Mouse (Mus musculus): ENCODE measurements around the gene Tex14.
"Not testable (repeated sequence)": the region's sequence is repeated elsewhere in the genome, so short reads cannot be mapped to it uniquely, and the experiment has no call there.

Tex14 gene

DNA sequence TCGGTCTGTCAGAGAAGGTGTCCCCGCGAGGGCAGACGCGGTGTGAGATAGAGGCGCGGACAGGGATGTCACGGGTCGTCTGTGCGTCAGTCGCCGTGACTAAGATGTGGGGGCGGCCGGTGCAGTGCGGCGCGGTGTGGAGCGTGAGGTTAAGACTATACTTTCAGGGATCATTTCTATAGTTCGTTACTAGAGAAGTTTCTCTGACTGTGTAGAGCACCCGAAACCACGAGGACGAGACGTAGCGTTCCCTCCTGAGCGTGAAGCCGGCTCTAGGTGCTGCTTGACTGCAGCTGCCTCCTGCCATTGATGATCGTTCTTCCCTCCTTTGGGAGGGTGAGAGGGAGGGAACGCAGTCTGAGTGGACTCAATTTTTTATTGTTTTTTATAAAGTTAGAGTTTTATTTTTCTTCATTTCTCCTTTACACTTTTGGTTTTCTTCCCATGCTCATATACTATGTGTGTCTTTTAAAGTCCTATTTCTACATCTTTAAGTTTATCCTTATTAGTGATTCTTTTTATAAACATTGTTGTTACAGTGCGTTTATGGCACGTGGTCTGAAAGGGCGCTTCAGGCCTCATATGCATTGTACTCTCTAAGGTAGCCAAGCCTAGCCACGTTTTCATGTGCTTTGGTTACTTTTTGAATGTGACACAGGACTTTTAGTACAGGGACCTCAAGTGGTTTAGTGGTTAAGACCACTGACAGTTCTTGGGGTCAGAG is 43.8 kb downstream of the Tex14 start:
- DNase-seq = peak; percentile 81

DNA sequence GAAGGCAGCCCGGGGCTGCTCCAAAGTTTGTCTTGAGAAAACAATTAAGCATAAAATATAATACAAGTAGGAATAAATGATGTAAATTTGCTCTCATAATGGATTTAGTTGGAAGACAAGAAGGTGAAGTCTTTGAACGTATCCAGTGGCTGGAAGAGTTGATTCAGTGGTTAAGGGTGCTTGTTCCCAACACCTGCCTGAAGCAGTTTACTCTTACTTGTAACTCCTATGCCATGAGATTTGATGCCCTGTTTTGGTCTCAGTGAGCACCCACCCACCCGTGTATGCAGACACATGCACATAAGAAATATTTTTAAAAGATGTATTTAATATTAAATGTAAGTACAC is 44.3 kb downstream of the Tex14 start:
- DNase-seq = no peak

DNA sequence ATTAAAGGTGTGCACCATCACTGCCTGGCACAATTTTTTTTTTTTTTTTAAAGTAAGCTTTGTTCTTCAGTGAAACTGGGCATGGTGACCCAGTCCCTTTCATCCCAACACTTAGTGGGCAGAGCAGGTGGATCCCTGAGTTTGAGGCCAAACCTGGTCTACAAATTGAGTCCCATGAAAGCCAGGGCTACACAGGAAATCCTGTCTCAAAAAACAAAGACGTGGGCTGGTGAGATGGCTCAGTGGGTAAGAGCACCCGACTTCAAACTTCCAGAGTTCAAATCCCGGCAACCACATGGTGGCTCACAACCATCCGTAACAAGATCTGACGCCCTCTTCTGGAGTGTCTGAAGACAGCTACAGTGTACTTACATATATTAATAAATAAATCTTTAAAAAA is 45.0 kb downstream of the Tex14 start:
- DNase-seq = not testable (repeated sequence)

DNA sequence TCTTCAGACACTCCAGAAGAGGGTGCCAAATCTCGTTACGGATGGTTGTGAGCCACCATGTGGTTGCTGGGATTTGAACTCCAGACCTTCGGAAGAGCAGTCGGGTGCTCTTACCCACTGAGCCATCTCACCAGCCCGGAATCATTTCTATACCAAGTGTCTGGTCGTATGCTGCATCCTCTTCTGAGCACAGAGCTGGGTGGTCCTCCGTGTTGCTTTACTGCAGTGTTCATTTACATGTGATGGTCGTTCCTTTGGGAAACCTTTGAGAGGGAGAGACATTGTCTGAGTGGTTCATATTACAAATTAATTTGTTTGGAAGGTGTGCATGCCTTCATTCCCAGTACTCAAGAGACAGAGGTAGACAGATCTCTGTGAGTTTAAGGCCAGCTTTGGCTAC is 47.9 kb downstream of the Tex14 start:
- DNase-seq = not testable (repeated sequence)

DNA sequence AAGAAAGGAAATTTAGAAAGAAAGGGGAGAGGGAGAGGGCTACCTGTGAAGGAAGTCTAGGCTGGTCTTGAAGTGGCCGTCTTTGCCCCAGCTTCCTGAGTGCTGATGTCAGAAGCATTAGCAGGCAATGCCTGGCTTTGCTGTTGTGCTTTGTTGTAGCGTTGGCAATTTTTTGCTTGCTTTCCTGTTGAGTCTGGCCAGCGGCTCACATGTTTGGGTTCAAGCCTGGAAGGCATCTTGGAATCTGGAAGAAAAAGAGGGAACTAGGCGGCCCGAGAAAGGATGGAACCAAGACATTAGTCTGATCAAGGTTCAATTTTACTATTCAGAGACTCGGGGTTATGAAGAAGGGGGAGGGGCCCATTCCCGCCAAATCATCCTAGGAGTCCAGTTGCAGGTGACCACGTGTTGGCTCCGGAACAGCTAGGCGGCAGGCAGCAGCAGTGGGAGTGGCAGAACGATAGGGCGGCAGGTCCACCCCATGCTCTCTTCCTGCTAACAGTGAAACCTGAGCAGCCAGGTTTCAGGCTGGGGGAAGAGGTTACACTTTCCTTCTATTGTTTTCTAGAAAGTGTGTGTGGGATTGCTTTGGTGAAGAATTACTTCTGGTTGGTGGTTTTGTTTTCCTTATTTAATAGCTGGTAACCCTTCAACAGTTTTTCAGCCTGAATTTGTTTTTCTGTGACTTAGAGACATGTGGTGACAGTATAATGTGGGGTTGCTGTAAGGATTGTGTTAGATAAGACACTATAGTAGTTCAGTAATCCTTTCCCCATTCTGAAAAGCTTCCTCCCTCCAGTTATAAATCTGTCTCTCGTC is 48.6 kb downstream of the Tex14 start:
- DNase-seq = no peak

DNA sequence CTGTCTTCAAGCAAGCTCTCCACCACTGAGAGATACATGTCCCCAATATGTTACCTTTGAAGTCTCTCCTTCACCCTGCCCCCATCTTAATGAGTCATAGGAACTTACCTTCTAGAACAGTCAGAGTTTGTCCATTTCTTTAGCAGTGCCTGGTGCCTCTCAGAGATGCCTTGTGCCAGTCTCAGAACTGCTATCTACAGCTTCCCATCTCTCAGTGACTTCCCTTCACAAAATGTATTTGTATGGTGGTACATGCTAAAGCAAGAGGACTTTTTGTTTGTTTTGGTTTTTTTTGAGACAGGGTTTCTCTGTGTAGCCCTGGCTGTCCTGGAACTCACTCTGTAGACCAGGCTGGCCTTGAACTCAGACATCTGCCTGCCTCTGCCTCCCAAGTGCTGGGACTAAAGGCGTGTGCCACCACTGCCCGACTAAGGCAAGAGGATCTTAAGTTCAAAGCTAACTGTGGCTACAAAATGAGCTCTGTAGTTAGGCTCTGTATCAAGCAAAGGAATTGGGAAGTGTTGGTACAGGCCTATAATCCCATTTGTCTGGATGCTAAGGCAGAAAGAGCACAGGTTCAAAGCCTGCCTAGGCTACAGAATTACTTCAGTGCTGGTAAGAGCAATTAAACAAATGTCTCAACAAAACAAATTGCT is 49.3 kb downstream of the Tex14 start:
- no peak for DNase-seq

DNA sequence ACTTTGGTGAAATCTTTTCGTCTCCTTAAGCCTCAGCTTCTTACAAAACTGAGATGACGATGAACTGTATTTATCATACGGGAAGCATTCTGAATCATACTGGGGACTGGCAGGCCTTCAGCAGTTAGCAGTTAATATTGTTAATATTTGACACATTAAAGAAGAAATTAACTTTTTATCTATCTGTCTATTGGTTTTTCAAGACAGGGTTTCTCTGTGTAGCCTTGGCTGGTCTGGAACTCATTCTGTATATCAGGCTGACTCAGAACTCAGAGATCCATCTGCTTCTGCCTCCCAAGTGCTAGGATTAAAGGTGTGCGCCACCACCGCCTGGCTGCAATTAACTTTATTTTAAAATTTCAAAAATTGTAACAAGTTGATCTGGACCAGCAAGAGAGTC is 50.7 kb downstream of the Tex14 start:
- DNase-seq = no peak

DNA sequence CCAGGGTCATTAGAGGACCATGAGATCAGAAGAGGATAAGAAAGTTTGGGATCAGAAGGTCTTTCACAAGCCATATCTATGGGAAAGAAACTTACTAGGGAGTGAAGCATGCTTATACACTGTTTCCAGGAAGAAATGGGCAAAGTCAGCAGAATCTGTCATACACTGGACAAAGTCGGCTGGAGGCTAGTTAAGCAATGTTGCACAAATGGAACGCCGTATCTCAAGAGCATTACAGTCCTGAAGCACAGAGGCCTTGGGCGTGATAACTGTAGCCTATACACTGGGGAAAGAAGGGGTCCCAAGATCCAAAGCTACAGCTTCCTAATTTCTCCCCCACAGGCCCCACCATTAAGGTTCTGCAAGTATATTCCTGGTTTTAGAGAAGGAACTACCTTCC is 51.1 kb downstream of the Tex14 start:
- DNase-seq = no peak

DNA sequence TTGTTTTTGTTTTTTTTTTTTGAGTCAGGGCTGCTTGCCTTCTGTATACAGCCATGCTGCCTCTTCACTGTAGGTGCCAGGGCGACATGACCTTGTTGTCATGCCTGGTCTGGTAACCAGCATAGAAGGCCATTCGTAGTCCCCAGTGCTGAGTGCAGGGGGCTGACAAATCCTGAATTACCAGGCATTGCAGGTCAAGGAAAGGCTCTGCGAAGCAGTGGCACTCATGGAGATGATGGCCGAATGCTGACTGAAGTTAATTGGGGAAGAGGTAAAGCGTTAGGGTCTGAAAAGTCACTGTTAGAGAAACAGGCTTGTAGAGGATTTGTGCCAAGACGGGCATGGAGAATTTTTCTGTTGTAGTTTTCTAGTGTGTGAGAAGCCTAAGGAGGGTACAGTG is 55.7 kb downstream of the Tex14 start:
- DNase-seq = no peak

DNA sequence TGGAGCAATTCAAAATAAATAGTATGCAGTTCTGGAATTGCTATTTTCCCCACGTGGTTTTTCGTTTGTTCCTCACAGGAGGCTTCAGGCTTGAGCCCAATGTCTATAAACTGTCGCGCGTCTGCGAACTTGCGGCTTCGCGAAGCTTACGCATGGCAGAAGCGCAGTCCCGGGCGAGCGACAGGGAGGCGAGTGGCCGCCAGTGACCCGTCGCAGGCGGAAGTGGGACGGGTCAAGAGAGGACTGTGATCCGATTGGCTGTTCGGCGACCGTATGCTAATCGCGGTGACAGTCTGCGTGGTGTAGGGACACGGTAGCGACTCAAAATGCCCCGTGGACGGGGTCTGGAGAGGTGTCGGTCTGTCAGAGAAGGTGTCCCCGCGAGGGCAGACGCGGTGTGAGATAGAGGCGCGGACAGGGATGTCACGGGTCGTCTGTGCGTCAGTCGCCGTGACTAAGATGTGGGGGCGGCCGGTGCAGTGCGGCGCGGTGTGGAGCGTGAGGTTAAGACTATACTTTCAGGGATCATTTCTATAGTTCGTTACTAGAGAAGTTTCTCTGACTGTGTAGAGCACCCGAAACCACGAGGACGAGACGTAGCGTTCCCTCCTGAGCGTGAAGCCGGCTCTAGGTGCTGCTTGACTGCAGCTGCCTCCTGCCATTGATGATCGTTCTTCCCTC is 57.1 kb downstream of the Tex14 start:
- DNase-seq = peak; percentile 83

DNA sequence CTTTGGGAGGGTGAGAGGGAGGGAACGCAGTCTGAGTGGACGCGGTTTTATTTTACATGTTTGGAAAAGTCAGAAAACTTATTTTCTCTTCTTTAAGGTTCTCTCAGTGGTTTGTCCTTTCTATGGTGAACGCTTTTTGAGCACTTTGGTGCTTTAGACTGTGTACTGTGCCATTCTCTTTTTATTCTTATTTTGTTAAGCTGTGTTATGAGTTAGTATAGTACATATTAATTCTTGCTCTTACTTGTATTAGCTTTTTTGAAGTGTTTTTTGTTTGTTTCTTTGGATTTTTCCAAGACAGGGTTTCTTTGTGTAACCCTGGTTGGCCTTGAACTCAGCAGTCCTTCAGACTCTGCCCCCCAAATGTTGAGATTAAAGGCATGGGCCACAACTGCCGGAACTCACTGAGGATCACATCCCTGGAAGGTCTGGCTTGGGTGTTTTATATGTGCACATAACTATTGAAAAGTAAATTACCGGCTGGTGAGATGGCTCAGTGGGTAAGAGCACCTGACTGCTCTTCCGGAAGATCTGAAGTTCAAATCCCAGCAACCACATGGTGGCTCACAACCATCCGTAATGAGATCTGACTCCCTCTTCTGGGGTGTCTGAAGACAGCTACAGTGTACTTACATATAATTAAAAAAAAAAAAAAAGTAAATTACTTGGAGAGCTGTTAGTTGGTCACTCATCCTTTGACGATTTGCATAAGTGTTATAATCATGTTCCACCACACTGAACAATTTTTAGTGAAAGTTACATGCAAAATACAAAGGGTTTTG is 57.8 kb downstream of the Tex14 start:
- peak; percentile 73 for DNase-seq

DNA sequence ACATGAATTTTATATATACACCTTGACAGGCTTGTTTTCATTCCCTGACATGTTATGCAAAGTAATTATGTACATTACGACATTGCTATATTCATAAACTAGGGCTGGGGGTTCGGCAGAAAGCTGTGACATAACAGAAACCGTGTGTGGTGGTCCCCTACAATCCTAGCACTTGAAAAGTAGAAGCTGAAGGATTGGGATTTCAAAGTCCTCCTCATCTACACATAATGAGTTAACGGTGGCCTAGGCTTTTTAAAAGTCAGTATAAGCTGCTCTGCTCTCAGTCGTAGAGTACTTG is 58.3 kb downstream of the Tex14 start:
- DNase-seq = peak; percentile 25

DNA sequence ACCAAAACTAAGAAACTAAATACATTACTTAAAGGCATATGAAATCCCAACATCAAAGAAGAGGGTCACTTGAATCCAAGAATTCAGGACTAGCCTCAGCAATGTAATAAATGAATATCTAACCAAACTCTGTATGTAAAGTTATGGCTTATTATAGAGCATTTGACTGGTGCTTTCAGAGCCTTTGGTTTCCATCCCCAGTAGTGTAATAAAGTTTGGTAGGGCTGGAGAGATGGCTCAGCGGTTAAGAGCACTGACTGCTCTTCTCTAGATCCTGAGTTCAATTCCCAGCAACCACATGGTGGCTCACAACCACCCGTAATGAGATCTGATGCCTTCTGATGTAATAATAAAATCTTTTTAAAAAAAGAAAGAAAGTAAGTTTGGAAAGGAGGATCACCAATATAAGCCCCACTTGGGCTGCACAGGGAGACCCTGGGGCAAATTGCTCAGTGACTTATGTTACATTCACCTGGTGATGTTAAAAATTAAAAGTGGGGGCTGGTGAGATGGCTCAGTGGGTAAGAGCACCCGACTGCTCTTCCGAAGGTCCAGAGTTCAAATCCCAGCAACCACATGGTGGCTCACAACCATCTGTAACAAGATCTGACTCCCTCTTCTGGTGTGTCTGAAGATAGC is 59.0 kb downstream of the Tex14 start:
- DNase-seq = peak; percentile 12

DNA sequence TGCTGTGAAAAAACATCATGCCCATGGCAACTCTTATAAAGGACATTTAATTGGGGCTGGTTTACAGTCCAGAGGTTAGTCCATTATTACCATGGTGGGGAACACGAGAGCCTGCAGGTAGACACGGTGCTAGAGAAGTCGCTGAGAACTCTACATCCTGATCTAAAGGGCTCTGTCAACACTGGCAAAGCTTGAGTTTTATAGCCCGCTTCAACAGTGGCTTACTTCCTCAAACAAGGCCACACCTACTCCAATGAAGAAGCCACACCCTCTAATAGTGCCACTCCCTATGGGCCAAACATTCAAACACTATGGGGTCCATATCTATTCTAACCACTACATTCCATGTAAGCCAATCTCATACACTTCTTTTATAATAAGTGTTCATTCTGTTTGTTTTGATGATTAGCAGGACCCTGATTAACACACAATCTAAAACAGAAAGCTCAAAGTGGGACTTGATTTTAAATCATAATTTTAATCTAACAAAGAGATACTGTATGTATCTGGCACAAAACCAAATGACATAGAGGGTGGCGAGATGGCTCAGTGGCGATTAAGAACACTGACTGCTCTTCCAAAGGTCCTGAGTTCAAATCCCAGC is 61.2 kb downstream of the Tex14 start:
- no peak for DNase-seq

DNA sequence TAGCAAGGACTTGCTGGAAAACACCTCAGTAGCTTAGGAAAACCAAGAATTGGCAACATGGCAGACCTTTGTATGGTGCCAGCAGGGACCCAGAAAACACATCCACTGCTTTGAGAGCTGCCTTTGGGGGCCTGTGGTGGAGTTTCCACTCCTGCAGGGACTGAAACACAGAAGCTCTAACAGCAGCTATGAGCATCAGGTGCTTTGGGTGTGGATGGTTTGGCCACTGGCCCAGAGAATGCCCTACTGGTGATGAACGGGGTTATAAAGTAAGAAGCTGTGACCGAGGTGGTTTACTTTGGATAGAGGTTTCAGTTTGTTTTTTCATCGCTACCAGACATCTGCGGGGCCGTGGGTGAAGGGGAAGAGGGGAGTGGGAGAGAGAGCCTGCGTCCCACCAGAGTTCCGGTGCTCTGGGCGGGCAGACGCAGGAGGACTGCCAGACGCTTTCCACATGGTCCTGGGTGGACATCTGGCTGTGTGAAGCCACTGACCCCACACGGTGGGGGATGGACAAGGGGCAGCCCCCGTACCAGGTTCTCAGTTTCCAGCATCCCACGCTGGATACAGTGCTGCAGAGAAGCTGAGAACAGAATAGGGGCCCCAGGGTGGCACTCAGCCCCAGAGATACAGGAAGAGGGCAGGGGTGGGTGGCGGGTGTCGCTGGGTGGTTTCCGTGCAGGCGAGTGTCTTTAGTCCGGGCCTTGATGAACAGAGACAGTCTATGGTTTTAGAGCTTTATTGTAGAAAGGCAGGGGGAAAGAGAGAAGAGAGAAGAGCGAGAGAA is 62.8 kb downstream of the Tex14 start:
- peak; percentile 21 for DNase-seq

DNA sequence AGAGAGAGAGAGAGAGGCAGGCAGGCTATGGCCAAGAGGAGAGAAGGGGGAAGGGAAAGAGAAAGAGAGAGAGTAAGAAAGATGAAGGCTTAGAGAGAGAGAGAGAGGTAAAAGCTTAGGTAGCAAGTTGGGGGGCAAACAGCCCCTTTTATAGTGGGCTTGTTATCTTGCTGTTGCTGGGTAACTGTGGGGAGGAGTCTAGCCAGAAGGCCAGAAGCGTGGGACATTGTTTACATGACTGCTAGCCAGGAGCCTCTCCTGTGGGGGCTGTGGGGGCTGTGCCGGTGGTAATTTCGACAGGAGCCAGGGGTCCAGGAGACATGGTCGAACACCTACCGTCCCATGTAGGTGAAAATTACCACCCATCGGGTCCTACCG is 63.4 kb downstream of the Tex14 start:
- no peak for DNase-seq

DNA sequence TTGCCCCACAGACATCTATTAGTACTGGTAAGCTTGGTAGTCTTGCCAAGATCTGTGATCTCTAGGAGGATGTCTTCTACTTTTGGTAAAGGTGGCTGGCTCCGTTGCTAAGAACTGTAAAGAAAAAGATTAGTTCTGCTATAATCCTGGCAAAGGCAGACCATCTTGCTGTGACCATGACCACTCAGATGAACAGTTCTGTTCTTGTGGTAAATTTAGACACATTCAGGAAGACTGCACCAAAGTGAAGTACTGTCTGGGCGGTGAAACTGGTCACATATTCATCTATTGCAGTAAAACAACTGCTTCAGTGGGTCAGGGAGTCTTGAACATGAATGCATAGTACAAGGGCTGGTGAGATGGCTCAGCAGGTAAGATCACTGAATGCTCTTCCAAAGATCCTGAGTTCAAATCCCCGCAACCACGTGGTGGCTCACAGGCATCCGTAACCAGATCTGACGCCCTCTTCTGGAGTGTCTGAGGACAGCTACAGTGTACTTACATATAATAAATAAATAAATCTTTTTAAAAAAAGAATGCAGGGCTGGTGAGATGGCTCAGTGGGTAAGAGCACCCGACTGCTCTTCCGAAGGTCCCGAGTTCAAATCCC is 63.9 kb downstream of the Tex14 start:
- DNase-seq = peak; percentile 25

DNA sequence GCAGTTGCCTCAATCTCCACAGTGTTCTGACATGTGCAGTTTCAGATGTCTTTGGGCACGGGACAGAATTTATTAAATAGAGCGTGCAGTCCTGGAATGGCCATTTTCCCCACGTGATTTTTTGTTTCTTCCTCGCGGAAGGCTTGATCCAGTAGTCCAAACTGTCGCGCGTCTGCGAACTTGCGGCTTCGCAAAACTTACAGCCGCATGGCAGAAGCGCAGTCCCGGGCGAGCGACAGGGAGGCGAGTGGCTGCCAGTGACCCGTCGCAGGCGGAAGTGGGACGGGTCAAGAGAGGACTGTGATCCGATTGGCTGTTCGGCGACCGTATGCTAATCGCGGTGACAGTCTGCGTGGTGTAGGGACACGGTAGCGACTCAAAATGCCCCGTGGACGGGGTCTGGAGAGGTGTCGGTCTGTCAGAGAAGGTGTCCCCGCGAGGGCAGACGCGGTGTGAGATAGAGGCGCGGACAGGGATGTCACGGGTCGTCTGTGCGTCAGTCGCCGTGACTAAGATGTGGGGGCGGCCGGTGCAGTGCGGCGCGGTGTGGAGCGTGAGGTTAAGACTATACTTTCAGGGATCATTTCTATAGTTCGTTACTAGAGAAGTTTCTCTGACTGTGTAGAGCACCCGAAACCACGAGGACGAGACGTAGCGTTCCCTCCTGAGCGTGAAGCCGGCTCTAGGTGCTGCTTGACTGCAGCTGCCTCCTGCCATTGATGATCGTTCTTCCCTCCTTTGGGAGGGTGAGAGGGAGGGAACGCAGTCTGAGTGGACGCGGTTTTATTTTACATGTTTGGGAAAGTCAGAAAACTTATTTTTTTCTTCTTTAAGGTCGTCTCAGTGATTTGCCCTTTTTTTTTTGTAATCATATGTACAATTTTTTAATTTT is 66.2 kb downstream of the Tex14 start:
- DNase-seq = peak; percentile 72

DNA sequence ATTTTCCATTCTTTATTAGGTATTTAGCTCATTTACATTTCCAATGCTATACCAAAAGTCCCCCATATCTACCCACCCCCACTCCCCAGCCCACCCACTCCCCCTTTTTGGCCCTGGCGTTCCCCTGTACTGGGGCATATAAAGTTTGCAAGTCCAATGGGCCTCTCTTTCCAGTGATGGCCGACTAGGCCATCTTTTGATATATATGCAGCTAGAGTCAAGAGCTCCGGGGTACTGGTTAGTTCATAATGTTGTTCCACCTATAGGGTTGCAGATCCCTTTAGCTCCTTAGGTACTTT is 66.8 kb downstream of the Tex14 start:
- not testable (repeated sequence) for DNase-seq

DNA sequence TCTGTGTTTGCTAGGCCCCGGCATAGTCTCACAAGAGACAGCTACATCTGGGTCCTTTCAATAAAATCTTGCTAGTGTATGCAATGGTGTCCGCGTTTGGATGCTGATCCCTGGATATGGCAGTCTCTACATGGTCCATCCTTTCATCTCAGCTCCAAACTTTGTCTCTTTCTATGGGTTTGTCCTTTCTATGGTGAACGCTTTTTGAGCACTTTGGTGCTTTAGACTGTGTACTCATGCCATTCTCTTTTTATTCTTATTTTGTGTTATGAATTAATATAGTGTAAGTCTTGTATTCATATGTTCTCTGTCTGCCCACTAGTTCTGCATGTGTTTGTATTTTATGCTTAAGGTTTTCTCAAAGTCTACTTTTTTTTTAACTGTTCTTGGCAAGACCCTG is 67.2 kb downstream of the Tex14 start:
- DNase-seq = peak; percentile 17

Measured in cerebellum, adult 9-10 months (tissue).